Mouse (Mus musculus) neural tube, embryonic 10.5 days (tissue): ENCODE data around the gene Zbtb17.

Source experiments
- DNase-seq: peaks from one replicate; pipeline ENCODE4 v3.0.0-alpha.2; 2017; ENCODE audit warnings: low spot score; ENCODE audit errors: extremely low spot score

The Zbtb17 gene

DNA sequence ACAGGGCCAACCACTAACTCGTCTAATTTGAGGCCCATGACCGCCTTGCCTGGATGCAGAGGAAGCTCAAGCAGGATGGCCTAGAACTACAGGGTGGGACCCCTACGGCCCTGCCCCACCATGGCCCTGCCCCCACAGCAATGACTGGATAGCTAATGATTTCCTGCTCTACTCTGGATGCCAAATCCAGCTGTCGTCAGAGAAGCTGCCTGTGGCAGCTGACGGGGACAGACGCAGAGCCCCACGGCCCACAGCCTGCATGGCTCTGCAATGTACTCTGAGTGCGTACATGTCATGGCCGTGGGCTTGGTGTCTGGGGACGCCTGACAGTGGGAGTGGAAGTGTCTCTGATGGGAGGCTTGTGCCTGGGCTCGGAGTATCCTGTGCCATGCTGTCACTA is 39.6 kb downstream of the Zbtb17 start:
- no peak for DNase-seq

DNA sequence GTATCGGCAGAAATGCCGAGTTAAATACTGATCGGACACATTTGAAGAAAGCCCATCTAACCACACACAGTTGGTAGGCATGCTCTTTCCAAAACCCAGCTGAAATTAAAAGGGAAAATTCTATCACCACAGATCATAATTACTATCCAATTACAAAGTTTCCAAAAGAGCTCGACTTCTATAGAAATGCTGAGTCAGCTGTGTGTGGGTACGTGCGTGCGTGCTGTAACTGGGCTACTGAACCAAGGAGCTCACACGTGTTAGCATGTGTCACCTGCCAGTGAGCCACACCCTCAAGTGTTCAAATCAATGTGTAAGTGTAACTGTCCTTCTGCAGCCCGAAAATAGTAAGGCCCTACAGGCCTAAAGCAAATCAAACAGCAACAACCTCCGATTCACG is 43.1 kb downstream of the Zbtb17 start:
- no peak for DNase-seq

DNA sequence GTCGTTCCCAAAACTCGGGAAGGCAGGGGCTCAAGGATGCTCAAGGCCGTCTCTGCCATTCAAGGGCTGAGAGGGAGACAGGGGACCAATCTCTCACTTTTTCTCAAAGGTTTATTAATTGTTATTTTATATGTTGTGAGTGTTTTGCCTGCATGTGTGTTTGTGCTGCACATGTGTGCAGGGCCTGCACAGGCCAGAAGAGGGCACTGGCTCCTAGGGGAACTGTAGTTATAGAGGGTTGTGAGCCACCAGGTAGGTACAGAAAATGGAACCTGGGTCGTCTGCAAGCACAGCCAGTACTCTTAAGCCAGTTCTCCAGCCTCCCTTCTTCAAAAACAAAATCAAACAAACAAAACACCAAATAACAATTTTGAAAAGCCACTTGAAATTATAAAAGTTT is 44.2 kb downstream of the Zbtb17 start:
- DNase-seq, result no peak

DNA sequence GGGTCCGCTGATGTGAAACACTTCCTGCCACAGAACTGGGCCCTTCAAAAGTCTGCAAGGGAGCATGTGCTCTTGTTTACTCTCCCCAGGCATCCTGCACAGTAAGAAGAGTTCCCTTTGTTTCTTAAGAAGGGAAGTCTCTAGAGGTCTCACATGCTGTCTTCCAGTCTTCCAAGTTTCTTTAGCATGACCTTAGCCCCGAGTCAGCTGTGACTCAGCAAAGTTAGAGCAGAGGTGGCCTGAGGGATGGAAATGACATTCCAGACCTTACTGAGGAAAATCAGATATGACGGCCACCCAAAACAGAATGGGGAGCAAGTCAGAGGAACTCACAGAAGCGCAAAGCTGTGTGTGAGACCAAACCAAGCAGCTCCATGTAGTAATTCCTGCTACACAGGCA is 56.2 kb downstream of the Zbtb17 start:
- no peak for DNase-seq

DNA sequence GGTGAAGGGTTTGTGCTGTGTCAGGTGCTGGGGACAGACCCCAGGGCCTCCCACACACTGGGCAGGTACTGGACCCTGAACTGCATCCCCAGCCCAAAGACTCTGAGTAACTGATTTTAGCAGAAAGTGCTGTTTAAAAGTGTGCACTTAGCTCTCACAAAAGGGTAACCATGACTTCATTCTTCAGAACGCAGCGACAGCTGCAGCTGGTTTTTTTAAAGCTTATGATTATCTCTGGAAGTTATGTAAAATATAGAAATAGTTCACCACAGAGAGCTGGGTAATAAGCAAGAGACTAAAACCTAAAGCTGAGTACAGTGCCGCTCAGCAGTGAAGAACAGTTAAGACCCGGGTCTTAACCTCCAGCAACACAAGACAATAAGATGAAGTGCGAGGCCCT is 56.6 kb downstream of the Zbtb17 start:
- no peak for DNase-seq

DNA sequence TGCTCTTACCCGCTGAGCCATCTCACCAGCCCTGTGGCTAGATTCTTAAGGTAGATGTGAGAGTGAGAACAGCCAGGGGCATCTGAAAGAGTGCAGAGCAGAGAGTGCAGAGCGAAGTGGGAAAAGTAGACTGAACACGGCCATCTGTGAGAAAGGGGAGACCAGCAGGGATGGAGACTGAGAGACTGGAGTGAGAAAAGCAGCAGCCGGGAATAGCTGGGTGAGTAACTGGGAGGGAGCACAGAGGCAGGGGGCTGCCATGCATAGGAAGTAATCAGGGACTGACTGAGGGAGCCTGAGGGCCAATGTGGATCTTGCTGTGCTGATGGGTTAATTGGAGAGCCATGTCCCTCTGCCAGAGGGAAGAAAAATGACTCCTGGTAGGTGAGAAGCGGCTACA is 58.3 kb downstream of the Zbtb17 start:
- DNase-seq, result no peak

DNA sequence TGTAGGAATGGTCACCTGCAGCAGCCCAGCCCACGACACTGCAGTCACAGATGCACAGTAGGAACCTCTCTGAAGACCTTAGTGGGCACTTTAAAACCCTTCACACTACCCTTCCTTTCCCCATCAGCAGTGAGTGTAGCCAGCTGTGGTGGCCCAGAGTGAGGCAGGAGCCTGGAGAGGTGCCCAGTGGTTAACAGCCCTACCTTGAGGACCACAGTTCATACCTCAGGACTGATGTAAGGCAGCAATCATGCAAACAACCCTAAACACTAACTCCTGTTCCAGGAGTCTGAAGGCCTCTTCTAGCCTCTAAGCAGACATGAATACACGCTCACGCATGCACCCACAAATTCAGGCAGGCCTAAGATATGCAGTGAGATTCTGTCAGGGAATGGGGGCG is 60.0 kb downstream of the Zbtb17 start:
- no peak for DNase-seq

DNA sequence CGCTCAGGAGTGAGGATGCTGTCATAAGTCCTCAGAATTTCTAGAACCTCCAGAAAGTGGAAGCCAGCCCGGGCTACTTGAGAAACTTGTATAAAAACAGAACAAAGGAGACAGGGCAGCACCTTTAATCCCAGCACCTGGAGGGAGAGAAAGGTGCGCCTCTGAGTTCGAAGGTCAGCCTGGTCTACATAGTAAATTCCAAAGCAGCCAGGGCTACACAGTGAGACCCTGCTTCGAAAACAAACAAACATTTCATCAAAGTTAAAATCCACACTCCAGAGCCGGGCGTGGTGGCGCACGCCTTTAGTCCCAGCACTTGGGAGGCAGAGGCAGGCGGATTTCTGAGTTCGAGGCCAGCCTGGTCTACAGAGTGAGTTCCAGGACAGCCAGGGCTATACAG is 61.4 kb downstream of the Zbtb17 start:
- DNase-seq, result no peak

DNA sequence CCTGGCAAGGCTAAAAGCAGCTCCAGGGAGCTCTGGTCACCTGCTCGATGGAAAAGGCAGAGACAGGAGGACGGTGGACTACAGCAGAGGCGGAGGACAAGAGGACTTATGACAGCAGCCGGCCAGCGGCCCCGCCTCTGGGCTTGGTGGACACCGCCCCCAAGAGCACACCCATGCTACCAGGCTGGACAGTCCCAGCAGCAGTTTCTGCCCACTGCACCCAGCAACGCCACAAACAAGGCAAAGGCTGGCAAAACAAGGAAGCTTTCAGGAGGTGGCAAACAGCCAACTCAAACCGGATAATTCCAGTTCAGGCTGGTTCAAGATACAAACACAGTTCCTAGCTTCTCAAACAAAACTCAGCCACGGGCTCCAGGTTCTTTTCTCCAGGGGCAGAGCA is 61.9 kb downstream of the Zbtb17 start:
- no peak for DNase-seq

DNA sequence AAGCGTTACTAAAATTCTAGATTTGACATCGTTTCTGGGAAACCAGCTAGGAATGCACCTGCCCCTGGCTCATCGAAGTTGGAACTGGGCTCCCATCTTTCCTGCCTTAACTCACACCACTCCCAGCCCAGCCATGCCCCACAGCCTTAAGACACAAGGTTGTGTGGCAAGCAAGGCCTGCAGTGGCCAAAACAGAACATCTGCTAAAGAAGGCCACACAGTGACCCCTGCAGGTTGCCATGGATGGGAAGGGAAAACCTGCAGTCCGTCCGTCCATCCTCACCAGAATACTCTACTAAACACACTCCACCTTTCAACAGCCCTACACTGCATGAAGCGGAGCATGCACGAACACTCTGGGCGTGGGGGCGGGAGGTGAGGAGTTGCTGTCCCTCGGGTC is 62.4 kb downstream of the Zbtb17 start:
- no peak for DNase-seq

DNA sequence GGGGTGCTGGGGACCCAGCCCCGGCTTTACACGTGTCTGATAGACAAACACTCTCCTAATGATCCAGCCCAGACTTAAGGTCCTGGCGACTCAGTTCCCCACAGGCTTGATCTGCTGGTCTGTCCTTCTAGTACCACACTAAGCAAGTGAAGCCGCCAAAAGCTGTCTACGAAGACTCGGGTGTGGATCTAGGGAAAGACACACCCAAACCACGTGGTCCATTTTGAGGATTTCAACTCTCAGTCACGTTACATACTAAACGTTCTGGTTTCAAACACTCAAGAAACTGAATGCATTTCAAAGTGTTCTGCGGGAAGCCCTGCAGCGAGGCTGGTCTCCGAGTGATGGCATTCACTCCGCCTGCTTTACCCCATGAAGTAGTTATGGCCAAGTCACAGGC is 66.0 kb downstream of the Zbtb17 start:
- DNase-seq, result no peak

DNA sequence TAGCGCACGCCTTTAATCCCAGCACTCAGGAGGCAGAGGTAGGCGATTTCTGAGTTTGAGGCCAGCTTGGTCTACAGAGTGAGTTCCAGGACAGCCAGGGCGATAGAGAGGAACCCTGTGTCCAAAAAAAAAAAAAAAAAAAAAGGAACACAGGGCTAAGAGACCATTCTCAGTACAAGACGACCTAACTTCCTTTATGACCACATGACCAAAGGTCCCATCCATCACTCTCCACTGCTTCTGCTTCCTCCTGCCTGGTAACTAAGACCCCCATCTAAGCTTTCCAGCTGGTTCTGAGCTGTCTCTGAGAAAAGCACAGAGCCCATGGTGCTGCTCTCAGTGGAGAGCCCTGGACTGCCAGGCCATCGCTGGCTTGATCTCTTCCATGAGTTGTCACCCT is 67.7 kb downstream of the Zbtb17 start:
- DNase-seq, result no peak

DNA sequence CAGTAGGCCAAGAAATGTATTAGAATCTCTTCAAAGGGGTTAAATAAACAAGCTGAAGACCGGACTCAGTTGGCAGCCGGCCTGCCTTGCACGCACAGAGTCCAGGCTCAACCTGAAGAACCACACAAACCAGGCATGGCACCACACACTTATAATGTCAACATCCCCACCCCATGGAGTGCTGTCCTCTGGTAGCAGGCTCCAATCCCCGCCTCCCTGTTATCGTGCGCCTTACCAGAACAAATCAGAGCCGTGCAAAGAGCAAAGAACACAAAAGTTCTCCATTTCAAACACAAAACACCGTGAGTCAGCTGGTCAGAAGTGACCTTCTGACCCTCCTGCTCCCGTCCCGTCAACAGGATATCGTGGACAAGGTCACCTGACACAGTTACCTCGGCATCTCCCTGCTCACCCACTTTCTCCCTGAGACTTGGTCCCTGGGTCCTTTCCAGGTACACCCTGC is 69.8 kb downstream of the Zbtb17 start:
- DNase-seq, result no peak
